Mouse (Mus musculus): ENCODE data around the gene Rab33b. TPM values are rescaled to one million over a fixed set of nuclear protein-coding genes. Genes with fewer than 3 reads are reported as not detected.

The Rab33b gene
- polyA plus RNA-seq, 1 experiment from 2014 or later, result 26.3 TPM

DNA sequence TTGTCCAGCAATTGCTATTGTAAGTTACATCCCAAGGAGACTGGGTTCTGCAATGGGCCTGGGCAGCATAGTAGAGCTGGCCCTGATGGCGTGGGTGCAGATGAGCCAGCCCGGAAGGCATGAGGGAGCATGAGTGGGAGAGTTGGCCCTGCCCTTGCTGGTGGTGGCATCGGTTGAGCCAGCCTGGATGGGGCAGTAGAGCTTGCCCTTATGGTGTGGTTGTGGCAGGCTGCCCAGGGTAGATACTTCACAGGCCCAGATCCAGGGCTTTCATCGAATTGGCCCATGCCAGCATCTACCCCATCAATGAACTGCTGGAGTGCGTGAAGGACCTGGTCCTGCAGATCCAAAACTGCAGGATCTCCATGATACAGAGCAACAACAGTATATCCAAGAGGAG lies 28.3 kb downstream of the Rab33b start:
- Histone ChIP-seq H3K4me3 (replicated peaks) (no peak overlapping the region), H3K9me3 (replicated peaks) (no peaks in the 10 kb centered on the region), H3K9ac (no peak overlapping the region), H3K4me1 (no peaks in the 10 kb centered on the region), H3K27ac (replicated peaks) (no peak overlapping the region), H3K4me2 (replicated peaks) (no peak overlapping the region), H3K27me3 (no peaks in the 10 kb centered on the region), H3K36me3 (no peaks in the 10 kb centered on the region)
- 91% methylated on average over 5 of the region's 5 CpGs for WGBS
- no peak for ATAC-seq (ENCODE audit: insufficient number of reproducible peaks, low FRiP score, low TSS enrichment, low read depth)

DNA sequence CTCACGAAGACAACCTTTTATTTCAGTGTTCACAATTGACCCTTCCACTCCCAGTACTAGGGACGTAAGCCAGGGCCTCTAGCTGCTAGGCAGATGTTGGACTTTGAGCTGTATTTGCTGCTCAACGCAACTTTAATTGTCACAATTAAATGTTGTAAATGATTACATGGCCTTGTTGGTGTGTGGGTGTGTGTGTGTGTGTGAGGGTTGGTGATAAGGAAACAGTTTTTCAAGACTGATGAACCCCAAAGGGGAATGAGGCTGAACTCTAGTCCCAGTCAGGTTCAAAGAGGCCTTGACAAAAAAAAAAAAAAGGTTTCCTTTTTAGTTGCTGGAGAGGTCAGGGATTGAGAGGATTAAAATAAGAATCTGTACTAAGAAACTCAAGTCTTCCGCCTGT lies 33.7 kb downstream of the Rab33b start:
- WGBS, result 72% methylated on average over 4 of the region's 4 CpGs
- Histone ChIP-seq H3K4me2 (replicated peaks) (no peak overlapping the region), H3K9ac (no peak overlapping the region), H3K9me3 (replicated peaks) (no peaks in the 10 kb centered on the region), H3K27me3 (no peaks in the 10 kb centered on the region), H3K36me3 (peaks cover 33% of the 10 kb centered on the region), H3K4me3 (replicated peaks) (no peak overlapping the region), H3K27ac (replicated peaks) (no peak overlapping the region), H3K4me1 (no peaks in the 10 kb centered on the region)
- ATAC-seq (ENCODE audit: insufficient number of reproducible peaks, low FRiP score, low TSS enrichment, low read depth), result no peak

DNA sequence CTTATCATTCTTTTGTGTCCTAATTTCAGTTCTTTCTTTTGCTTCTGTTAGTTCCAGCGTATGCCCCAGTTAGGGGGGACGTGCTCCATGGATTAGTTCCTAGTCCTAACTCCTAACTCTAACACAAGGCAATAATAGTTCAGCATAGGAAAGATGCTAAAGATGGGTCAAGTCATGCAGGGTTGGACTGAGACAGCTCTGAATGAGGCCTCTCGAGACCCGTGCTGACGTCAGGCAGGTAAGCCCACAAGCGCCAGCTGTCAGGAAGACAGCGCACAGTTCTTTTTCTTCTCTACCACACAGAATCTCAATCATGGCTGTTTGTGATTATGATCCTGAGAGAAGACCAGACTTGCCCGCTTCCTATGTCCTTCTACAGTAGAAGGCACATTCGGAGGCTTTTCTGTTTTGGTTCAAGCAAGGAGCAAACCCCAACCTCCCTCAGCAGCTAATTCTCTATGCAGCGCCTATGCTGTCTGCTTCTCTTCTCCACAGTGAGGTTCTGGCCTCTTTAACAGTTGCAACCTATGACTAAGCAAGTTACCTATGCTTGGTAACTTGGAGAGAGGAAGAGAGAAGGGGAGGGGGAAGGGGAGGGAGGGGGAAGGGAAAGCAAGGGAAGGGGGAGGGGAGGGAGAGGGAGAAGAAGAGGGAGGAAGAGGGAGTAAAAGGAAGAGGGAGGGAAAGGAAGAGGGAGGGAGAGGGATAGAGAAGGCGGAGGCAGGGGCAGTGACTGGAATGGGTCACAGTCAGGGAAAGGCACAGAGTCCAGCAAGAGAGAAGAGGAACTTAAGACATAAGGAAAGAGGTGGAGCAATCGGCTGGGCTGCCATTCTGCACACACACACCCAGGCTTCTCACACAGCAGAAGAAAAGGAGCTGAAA lies 34.4 kb downstream of the Rab33b start:
- Histone ChIP-seq H3K4me3 (replicated peaks) (no peak overlapping the region), H3K27me3 (no peaks in the 10 kb centered on the region), H3K4me2 (replicated peaks) (no peak overlapping the region), H3K36me3 (peaks cover 39% of the 10 kb centered on the region), H3K9ac (no peak overlapping the region), H3K9me3 (replicated peaks) (no peaks in the 10 kb centered on the region), H3K4me1 (no peaks in the 10 kb centered on the region), H3K27ac (replicated peaks) (no peak overlapping the region)
- ATAC-seq (ENCODE audit: insufficient number of reproducible peaks, low FRiP score, low TSS enrichment, low read depth), result no peak
- WGBS, result 61% methylated on average over 12 of the region's 12 CpGs

DNA sequence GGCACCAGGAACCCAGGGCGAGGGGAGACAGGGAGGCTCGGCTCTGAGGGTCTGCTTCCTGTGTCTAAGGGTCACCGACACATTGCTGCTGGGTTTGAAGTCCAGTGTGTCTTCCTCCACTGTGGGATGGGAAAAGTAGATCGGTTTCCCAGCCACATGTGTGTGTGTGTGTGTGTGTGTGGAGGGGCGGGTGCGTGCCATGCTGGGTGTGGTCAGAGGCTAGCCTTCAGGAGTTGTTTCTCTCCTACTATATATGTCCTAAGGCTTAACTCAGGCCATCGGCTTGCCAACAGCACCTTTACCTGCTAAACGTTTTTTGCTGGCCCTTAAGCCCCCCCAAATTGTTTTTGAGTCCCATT lies 35.0 kb downstream of the Rab33b start:
- peaks cover 44% of the 10 kb centered on the region for H3K36me3 ChIP-seq
- H3K4me3 ChIP-seq (replicated peaks), result no peak overlapping the region
- no peak overlapping the region for H3K27ac ChIP-seq (replicated peaks)
- no peak overlapping the region for H3K4me2 ChIP-seq (replicated peaks)
- H3K9me3 ChIP-seq (replicated peaks), result no peaks in the 10 kb centered on the region
- ATAC-seq (ENCODE audit: insufficient number of reproducible peaks, low FRiP score, low TSS enrichment, low read depth), result no peak
- H3K4me1 ChIP-seq, result no peaks in the 10 kb centered on the region
- H3K9ac ChIP-seq, result no peak overlapping the region
- no peaks in the 10 kb centered on the region for H3K27me3 ChIP-seq
- WGBS, result 50% methylated on average over 8 of the region's 8 CpGs

DNA sequence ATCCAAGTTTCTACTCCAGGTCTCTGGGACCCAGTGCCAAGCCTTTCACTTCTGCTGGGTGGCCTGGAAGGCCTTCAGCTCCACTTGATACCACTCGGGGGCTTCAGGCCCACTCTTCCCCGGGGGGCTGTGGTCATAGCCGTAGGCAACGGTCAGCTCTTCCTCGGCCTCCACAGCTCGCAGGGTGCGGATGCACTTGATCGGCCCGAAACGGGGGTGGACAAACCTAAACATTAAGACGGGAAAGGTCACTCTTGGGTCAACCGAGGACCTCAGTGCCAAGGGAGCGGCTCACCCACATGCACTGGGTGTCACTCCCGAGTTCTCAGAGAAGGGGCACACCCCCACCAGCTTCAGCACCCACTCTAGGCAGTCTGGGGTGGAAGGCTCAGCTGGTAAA lies 37.5 kb downstream of the Rab33b start:
- Histone ChIP-seq H3K27ac (replicated peaks) (no peak overlapping the region), H3K9ac (no peak overlapping the region), H3K36me3 (peaks cover 70% of the 10 kb centered on the region), H3K9me3 (replicated peaks) (no peaks in the 10 kb centered on the region), H3K27me3 (no peaks in the 10 kb centered on the region), H3K4me1 (no peaks in the 10 kb centered on the region), H3K4me3 (replicated peaks) (no peak overlapping the region), H3K4me2 (replicated peaks) (no peak overlapping the region)
- no peak for ATAC-seq (ENCODE audit: insufficient number of reproducible peaks, low FRiP score, low TSS enrichment, low read depth)
- WGBS, result 88% methylated on average over 14 of the region's 14 CpGs

- Histone ChIP-seq H3K27ac (replicated peaks) (no peak overlapping the region), H3K36me3 (peaks cover 92% of the 10 kb centered on the region), H3K4me1 (no peaks in the 10 kb centered on the region), H3K9ac (no peak overlapping the region), H3K27me3 (no peaks in the 10 kb centered on the region), H3K9me3 (replicated peaks) (no peaks in the 10 kb centered on the region), H3K4me2 (replicated peaks) (no peak overlapping the region), H3K4me3 (replicated peaks) (no peak overlapping the region)
- WGBS, result 79% methylated on average over 16 of the region's 16 CpGs
- no peak for ATAC-seq (ENCODE audit: insufficient number of reproducible peaks, low FRiP score, low TSS enrichment, low read depth)
Observed at GRCm38 (mm10) chr3:51525186-51525785, 41.6 kb downstream of the Rab33b start.

DNA sequence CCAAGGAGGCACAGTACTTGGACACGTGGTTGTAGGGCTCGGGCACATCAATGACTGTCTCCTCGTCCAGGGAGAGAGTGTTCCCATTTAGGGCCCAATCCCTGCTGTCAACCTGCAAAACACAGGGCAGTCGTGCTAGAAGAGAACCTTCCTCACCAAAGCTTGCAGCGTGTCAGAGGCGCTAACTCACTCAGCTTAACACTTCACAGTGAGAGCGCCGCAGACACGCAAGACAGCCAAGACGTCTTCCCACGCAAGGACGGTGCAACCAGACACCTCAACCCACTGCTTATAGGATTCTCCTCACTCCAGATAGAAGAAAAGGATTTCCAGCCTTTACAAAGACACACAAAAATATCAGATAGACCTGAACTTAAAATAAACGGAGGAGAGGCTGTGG lies 43.2 kb downstream of the Rab33b start:
- Histone ChIP-seq H3K4me1 (0 out of 2 replicates have a peak, but pooled peaks cover 1% of the 10 kb centered on the region), H3K9me3 (replicated peaks) (no peaks in the 10 kb centered on the region), H3K36me3 (peaks cover 92% of the 10 kb centered on the region), H3K4me2 (replicated peaks) (no peak overlapping the region), H3K4me3 (replicated peaks) (no peak overlapping the region), H3K27me3 (no peaks in the 10 kb centered on the region), H3K9ac (no peak overlapping the region), H3K27ac (replicated peaks) (no peak overlapping the region)
- 90% methylated on average over 13 of the region's 13 CpGs for WGBS
- no peak for ATAC-seq (ENCODE audit: insufficient number of reproducible peaks, low FRiP score, low TSS enrichment, low read depth)

- Histone ChIP-seq H3K4me2 (replicated peaks) (no peak overlapping the region), H3K9ac (no peak overlapping the region), H3K4me1 (0 out of 2 replicates have a peak, but pooled peaks cover 3% of the 10 kb centered on the region), H3K36me3 (peaks cover 78% of the 10 kb centered on the region), H3K4me3 (replicated peaks) (no peak overlapping the region), H3K27ac (replicated peaks) (peak overlapping the region; percentile 67; the same call in 1 of the 2 replicates), H3K27me3 (no peaks in the 10 kb centered on the region), H3K9me3 (replicated peaks) (no peaks in the 10 kb centered on the region)
- 77% methylated on average over 13 of the region's 13 CpGs for WGBS
- no peak for ATAC-seq (ENCODE audit: insufficient number of reproducible peaks, low FRiP score, low TSS enrichment, low read depth)
Observed at GRCm38 (mm10) chr3:51531473-51532281, 48.0 kb downstream of the Rab33b start.

DNA sequence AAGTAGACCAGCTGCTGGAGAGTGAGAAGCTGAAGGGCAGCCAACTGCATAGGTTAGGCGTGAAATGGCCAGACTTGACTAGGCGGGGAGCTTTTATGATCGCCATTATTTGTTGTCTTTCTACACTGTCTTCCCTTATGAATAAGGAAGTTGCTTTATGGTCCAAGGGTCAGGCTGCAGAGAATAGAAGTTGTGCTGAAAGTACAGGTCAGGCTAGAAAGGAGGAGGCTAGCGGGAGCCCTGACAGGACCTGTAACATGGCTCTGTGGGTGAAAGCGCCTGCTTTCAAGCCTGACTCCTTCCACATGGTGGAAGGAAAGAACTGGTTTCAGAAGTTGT lies 48.5 kb downstream of the Rab33b start:
- no peak overlapping the region for H3K9ac ChIP-seq
- peaks cover 73% of the 10 kb centered on the region for H3K36me3 ChIP-seq
- H3K4me3 ChIP-seq (replicated peaks), result no peak overlapping the region
- H3K27ac ChIP-seq (replicated peaks), result 0 out of 2 replicates have a peak overlapping the region, but pooled peaks have one; percentile 17
- no peak overlapping the region for H3K4me2 ChIP-seq (replicated peaks)
- 78% methylated on average over 5 of the region's 5 CpGs for WGBS
- H3K27me3 ChIP-seq, result no peaks in the 10 kb centered on the region
- ATAC-seq (ENCODE audit: insufficient number of reproducible peaks, low FRiP score, low TSS enrichment, low read depth), result no peak
- no peaks in the 10 kb centered on the region for H3K9me3 ChIP-seq (replicated peaks)
- H3K4me1 ChIP-seq, result 0 out of 2 replicates have a peak, but pooled peaks cover 3% of the 10 kb centered on the region

- Histone ChIP-seq H3K4me1 (0 out of 2 replicates have a peak, but pooled peaks cover 3% of the 10 kb centered on the region), H3K4me3 (replicated peaks) (no peak overlapping the region), H3K4me2 (replicated peaks) (no peak overlapping the region), H3K9ac (no peak overlapping the region), H3K27me3 (no peaks in the 10 kb centered on the region), H3K36me3 (peaks cover 72% of the 10 kb centered on the region), H3K27ac (replicated peaks) (no peak overlapping the region), H3K9me3 (replicated peaks) (no peaks in the 10 kb centered on the region)
- no peak for ATAC-seq (ENCODE audit: insufficient number of reproducible peaks, low FRiP score, low TSS enrichment, low read depth)
- 79% methylated on average over 5 of the region's 5 CpGs for WGBS
Observed at GRCm38 (mm10) chr3:51533573-51533972, 49.9 kb downstream of the Rab33b start.

- 0 out of 2 replicates have a peak, but pooled peaks cover 3% of the 10 kb centered on the region for H3K4me1 ChIP-seq
- peaks cover 72% of the 10 kb centered on the region for H3K36me3 ChIP-seq
- ATAC-seq (ENCODE audit: insufficient number of reproducible peaks, low FRiP score, low TSS enrichment, low read depth), result no peak
- no peaks in the 10 kb centered on the region for H3K9me3 ChIP-seq (replicated peaks)
- WGBS, result 71% methylated on average over 9 of the region's 9 CpGs
- H3K4me2 ChIP-seq (replicated peaks), result no peak overlapping the region
- no peak overlapping the region for H3K4me3 ChIP-seq (replicated peaks)
- no peaks in the 10 kb centered on the region for H3K27me3 ChIP-seq
- H3K9ac ChIP-seq, result no peak overlapping the region
- H3K27ac ChIP-seq (replicated peaks), result no peak overlapping the region
Observed at GRCm38 (mm10) chr3:51534013-51534412, 50.3 kb downstream of the Rab33b start.

All from embryonic facial prominence, embryonic 15.5 days (tissue).